Mouse (Mus musculus): Measurements from ENCODE around the gene Os9. TPM values are rescaled to one million over a fixed set of nuclear protein-coding genes. Genes with fewer than 3 reads are reported as not detected.
"Not testable (repeated sequence)": the region's sequence is repeated elsewhere in the genome, so short reads cannot be mapped to it uniquely, and the experiment has no call there.

The Os9 gene
- total RNA-seq, 2 experiments from 2014 or later: 25.2 to 29.7 TPM

DNA sequence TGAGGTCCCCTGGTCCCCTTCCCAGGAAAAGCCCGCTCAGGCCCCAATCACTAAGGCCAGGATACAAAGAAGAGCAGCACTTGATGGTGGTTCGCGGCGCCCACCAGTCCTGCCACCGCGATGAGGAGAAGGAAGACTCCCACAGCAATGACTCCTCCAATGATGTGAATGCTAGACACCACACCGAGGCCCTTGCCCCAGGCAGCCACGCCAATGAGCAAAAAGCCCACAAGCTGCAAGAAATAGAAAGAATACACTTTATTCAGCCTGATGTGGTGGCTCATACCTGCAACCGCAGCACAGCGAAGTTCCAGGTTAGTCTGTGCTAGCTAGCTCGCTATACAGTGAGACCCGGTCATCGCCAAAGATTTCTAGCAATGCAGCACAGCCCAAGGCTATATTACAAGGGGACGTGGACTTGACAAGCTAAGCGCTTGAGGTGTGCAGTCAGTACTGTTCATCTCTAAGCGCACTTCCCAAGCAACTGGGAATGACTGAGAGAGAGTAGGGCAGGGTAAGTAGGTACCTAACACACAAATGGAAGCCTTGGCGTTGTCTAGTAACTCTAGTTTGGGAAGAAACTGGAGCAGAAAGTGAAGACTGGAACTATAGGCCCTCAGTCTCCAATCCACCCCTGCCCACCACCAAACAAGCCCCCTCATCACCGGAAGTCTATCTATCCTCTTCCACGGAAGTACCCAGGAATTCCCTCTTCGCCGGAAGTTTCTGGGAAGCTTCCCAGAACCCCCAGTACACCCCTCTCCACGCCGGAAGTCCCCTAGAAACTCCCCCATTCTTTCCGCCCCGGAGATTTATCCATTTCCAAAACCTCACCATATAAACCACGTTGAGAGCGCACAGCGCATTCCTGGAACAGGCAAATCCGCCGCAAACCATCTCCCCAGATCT, 51.4 kb downstream of the Os9 start:
- no peak for DNase-seq
- intact Hi-C loops (cut with DNase I): no loop called here

GRCm38 (mm10) chr10:127068360-127069038, 52.4 kb downstream of the Os9 start:
- DNase-seq: no peak
- intact Hi-C loops (cut with DNase I): no loop called here

DNA sequence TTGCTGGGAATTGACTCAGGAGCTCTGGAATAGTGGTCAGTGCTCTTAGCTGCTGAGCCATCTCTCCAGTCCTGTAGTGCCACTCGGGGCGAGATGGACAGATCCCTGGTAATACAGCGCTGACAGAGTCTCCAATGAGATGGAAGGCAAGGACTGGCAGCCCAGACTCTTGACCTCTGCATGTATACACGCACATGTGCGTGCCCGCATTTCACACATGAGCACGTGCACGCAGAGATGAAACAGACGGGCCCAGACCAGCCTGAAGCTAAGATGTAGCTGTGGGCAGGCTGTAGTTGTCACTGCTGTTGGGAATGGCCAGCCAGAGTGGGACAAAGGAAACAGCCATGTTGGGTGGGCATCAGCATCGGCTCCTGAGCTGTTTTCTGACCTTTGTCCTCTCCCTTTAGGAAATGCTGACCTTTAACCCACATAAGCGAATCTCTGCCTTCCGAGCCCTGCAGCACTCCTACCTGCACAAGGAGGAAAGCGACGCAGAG, 54.4 kb downstream of the Os9 start:
- no peak for DNase-seq
- intact Hi-C loops (cut with DNase I): no loop called here

DNA sequence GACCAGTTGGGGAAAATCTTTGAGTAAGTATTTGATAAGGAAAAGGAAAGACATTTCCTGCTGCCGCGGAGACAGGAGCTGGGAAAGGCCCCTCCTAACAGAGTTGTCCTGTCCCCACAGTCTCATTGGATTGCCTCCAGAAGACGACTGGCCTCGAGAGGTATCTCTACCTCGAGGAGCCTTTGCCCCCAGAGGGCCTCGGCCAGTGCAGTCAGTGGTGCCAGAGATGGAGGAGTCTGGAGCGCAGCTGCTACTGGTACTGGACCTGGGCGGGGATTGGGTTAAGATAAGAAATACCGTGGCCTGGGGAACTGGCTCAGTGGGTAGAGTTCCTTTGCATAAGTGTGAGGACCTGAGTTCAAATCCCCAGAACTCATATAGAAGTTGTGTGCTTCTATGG, 55.0 kb downstream of the Os9 start:
- intact Hi-C loops (cut with DNase I): no loop called here
- no peak for DNase-seq

DNA sequence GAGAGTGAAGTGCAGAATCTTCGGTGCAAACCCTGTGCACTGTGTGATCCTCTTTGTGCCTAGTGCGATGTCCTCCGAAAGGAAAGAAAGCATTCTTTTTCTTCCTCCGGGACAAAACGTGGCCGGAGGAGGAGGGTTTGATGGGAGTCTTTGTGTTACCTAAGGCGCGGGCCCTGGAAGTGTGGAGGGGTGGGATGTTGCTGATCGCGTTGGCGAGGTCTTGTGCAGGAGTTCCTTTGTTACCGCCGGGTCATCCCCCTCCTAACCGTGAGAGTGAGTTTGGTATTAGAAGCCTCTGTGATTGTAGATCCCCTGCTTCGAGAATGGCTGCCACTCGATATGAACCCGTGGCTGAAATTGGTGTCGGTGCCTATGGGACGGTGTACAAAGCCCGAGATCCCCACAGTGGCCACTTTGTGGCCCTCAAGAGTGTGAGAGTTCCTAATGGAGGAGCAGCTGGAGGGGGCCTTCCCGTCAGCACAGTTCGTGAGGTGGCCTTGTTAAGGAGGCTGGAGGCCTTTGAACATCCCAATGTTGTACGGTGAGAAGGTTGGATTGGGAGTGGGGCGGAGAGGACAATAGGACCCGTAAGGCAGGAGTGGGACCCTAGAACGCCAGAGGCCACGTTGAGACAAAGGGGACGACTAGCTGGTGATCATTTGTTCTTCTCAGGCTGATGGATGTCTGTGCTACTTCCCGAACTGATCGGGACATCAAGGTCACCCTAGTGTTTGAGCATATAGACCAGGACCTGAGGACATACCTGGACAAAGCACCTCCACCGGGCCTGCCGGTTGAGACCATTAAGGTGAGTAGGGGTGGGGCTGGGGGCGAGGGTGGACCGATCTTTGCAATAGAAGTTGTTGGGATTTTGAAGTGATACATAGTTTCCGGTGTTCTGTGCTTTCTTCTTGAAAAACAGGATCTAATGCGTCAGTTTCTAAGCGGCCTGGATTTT, 56.7 kb downstream of the Os9 start:
- intact Hi-C loops (cut with DNase I): no loop called here
- DNase-seq: no peak

DNA sequence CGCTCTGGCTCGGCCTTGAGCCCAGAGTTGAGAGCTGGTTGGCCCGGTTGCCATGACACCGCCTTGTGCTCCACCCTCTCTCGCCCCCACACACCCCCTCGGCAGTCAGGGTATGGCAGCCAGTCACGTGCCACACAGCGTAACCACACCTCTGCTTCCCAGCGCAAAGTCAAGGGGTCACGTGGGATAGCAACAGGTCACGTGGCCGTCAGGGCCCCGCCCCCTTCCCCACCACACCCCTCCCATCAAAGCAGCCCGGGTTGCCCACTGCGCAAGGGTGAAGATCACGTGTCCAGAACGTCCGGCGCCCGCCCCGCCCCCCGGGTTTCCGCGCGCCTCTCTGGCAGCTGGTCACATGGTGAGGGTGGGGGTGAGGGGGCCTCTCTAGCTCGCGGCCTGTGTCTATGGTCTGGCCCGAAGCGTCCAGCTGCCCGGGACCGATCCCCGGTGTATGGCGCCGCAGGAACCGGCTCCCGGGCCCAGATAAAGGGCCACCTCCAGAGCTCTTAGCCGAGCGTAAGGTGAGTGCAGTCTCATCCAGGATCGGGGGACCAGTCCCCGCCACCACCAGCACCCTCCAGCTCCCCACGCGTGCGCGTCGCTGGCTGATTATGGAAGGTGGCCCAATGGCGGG, 57.6 kb downstream of the Os9 start, which contains the start of gene Cdk4:
Gene Cdk4, plus strand, starts transcription at position 296 of the 634 bp plus-strand sequence.
- intact Hi-C loops (cut with DNase I): no loop called here
- peak; percentile 96 to 97 for DNase-seq

DNA sequence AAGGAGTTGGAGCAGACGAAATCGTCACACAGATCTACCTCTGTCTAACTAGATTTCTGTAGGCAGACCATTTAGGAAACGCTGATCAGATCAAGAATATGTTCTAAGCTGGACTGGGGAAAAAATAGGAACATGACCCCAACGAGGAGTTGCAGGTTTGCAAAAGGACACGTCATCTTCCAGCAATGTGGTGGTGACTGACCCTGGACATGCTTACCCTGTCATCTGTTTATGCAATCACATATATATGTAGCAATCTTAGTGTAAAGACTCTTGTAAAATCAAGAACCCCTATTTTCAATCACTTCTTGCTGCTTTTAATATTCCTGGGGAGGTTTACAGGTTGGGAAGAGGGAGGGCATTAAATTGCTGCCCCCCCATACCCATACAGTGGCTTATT, 58.4 kb downstream of the Os9 start:
- intact Hi-C loops (cut with DNase I): no loop called here
- no peak for DNase-seq

DNA sequence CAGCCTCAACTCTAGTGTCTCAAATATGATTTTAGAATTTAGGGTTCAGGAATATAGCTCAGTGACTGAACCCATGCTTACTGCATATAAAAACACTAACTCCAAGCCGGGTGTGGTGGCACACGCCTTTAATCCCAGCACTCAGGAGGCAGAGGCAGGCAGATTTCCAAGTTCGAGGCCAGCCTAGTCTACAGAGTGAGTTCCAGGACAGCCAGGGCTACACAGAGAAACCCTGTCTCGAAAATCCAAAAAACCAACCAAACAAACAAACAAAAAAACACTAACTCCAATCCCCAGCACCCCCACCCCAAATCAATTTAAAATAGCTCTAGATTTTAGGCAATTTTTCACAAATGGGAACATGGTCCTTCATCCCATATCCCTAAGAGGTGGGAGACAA, 58.8 kb downstream of the Os9 start:
- intact Hi-C loops (cut with DNase I); DNase-seq: not testable (repeated sequence)

- intact Hi-C loops (cut with DNase I): no loop called here
- DNase-seq: no peak
Observed at GRCm38 (mm10) chr10:127061513-127061912, 59.4 kb downstream of the Os9 start.

- DNase-seq: no peak
- intact Hi-C loops (cut with DNase I): no loop called here
Observed at GRCm38 (mm10) chr10:127061085-127061484, 59.8 kb downstream of the Os9 start.

GRCm38 (mm10) chr10:127059968-127060916, 60.7 kb downstream of the Os9 start, which contains the start of gene March9:
TSS of gene March9 (minus strand) at chr10:127060184.
- DNase-seq: no peak
- intact Hi-C loops (cut with DNase I): no loop called here

DNA sequence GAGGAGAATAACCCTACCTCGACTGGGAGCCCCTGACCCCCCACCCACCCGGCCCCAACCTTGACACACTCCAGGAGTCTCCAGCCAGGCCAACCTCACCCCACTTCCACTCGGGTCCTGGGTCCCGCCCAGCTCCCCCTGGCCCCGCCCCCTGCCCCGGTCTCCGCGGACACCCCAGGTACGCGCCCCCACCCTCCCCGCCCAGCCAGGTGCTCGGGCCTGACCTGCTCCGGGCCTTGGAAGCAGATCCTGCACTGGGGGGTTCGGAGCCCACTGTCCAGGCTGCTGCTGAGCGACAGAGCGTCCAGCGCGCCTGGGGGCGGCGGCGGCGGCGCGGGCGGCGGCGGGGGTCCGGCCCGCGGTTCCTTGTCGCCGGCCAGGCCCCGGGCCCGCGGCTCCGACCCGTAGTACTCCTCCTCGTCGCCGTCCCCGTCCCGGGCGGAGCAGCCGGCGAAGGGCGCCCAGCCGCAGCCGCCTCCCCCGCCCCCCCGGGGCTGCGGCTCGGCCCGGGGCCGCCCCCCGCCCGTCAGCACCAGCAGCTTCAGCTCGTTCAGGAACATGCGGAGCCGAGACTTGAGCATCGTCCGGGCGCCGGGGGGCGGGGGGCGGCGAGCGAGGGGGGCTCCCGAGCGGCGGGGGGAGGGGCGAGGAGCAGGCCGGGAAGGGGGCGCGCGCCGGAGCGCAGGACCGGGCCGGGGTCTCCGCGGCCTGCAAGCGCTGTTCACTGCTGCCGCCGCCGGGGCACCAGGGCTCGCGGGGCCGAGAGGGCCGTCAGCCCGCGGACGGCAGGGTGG, 61.6 kb downstream of the Os9 start:
- DNase-seq: no peak
- intact Hi-C loops (cut with DNase I): no loop called here

DNA sequence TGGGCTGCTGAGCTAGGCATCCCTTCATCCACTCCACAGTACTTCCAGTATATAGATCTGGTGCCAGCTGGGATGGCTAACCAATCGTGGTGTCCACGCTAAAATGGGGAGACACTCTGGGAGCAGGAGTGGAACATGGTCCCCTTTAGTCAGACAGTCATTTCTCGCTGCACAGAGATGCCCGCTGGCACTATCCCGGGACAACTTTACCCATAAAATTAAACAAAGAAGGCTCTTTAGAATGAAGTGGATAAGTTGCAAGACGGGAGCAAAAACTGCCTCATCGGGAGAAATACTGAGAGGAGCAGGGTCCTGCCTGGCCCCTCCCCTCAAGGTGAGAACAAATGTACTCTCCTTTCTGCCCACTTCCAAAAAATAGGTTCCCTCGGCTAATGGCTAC, 62.2 kb downstream of the Os9 start:
- intact Hi-C loops (cut with DNase I): no loop called here
- DNase-seq: no peak

DNA sequence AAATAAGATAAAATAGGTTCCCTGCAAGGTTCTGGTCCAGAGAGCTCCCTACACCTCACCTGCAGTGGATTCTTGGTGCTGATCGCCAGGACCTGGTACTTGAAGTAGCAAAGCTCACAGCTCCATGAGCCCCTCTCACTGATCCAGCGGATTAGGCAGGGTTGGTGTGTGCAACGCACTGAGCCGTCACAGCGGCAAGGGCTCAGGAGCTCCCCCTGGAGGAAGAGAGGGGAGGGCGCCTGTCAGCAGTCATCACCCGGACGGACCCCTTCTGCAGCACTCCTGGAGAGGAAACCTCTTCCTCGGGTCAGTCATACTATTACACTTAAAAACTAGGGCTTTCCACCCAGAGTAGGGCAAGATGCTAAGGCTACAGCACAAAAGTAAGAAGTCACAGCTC, 62.8 kb downstream of the Os9 start:
- intact Hi-C loops (cut with DNase I): no loop called here
- DNase-seq: peak; percentile 76 to 81

GRCm38 (mm10) chr10:127056490-127056889, 64.4 kb downstream of the Os9 start:
- intact Hi-C loops (cut with DNase I): no loop called here
- no peak for DNase-seq

DNA sequence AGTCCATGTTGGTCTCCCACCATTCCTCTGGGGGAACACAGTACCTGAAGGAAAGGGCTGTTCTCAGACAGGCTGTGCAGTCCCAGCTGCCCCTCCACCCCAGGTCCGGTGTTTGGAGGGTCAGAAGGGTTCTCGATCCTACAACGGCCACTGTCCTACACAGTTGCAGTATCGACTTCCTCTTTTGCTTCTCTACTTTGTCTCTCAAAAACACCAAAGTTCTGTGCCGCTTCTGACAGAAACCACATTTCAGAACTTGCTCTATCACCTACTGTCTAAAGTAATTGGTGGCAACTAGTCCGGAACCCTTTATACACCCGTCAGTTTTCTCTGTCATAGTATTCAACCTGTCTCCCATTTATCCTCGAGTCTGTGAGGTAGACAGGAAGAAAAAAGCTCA, 65.5 kb downstream of the Os9 start:
- DNase-seq: no peak
- intact Hi-C loops (cut with DNase I): no loop called here

GRCm38 (mm10) chr10:127054646-127055045, 66.3 kb downstream of the Os9 start:
- DNase-seq: no peak

GRCm38 (mm10) chr10:127050119-127050474, 70.8 kb downstream of the Os9 start:
- no peak for DNase-seq
- intact Hi-C loops (cut with DNase I): no loop called here

More at GRCm38 (mm10) chr10:127054646-127055045, 66.3 kb downstream of the Os9 start:
- intact Hi-C loops (cut with DNase I): no loop called here
